Mouse (Mus musculus) embryonic fibroblast, embryonic 13.5 days (primary cell): ENCODE measurements around the gene Ifnl2.

Experiments
- CTCF ChIP-seq: IDR thresholded peaks from 2 replicates; pipeline ENCODE4 v1.5.1; 2011; ENCODE audit warnings: mild to moderate bottlenecking, control low read depth, low read length, moderate library complexity, borderline replicate concordance; ENCODE audit not compliant: insufficient read depth
- POLR2A ChIP-seq: IDR thresholded peaks from 2 replicates; pipeline ENCODE4 v1.6.1; 2011; ENCODE audit warnings: low read depth, mild to moderate bottlenecking, control low read depth, low read length, moderate library complexity

DNA sequence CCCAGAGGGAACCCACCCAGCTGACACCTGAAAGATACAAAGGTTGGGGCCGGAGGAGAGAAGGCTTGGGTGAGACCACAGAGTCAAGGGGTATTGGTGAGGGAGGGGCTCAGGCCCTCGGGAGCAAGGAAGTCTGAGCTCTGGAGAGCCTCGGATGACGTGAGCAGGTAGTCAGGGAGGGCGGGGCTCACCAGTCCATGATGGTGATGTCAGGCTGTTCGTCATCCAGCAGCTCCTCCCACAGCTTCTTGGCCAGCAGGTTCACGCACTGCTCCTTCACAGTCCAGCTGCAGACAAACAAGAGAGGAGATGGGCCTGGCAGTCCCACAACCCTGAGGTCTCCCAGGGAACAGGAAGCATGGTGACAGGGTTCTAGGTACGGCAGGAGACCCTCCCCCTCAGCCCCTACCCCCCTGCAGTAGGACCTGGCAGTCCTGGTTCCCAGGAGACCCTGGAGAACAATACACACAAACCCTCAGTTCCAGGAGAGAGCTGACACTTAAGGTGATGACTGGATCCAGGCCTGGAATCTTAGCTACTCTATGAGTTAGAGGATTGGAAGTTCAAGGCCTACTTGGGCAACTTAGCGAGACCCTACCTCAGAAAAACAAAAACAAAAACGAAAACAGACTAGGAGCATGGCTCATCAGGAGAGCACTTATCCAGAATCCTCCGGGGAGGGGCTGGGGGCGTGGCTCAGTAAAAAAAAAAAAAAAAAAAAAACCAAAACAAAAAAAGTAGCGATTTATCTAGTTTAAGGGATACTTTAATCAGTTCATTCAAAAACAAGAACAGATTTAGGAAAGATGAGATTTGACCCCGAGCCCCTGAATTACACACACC is 35.0 kb upstream of the Ifnl2 start:
- TF ChIP-seq POLR2A (no peak), CTCF (no peak)
